Mouse (Mus musculus) adipose tissue, adult 10 weeks (tissue): Measurements from ENCODE around the gene Dact1. TPM values are rescaled to one million over a fixed set of nuclear protein-coding genes. Genes with fewer than 3 reads are reported as not detected.

Source experiments
- polyA plus RNA-seq: library from polyadenylated mRNA; stranded (reverse); fragments of 350-450 nt; fragmentation: Illumina TruSeq; extraction: RNeasy Lipid Tissue Mini Kit (QIAGEN cat#74804); gene quantifications from one replicate; pipeline ENCODE4 v1.2.3, GENCODE M21; 2014; ENCODE audit warnings: low read depth, low replicate concordance

The Dact1 gene
- 5.9 TPM for polyA plus RNA-seq

GRCm38 (mm10) chr12:71309581-71310067, at the start of gene Dact1:
Gene Dact1, plus strand, starts transcription at chr12:71309884.

Other genes with a start within 250 kb of the Dact1 start
- 1.9 TPM for gene Tomm20l, start 198.5 kb upstream of the Dact1 start, polyA plus RNA-seq
- gene Timm9, start 173.2 kb upstream of the Dact1 start, polyA plus RNA-seq: 34.7 TPM
- gene 2700049A03Rik, start 173.0 kb upstream of the Dact1 start, polyA plus RNA-seq: 3.6 TPM